Mouse (Mus musculus): Measurements from ENCODE around the gene Tprgl.

GRCm38 (mm10) chr4:154134803-154135202, 25.7 kb downstream of the Tprgl start:
- TF ChIP-seq CTCF (IDR thresholded peaks at IDR 0.05) (no peak), POLR2A (IDR thresholded peaks at IDR 0.05; ENCODE audit: insufficient read depth, low read depth, low read length) (no peak)

Data from heart, adult 2 months (tissue).